Mouse (Mus musculus) midbrain, embryonic 13.5 days (tissue): ENCODE results near the gene Plscr3. TPM values are rescaled to one million over a fixed set of nuclear protein-coding genes. Genes with fewer than 3 reads are reported as not detected.
A peak's percentile ranks its signal among the peaks of the same experiment; 100 is the strongest.
"Not testable (repeated sequence)": the region's sequence is repeated elsewhere in the genome, so short reads cannot be mapped to it uniquely, and the experiment has no call there.

Experiments used
- ATAC-seq: fragments of 200-750 bp; cut with Nextera tagmentation; 2 replicates; pipeline ENCODE4 v1.8.0; 2017; ENCODE audit warnings: mild to moderate bottlenecking, moderate TSS enrichment, moderate library complexity
- H3K27ac ChIP-seq: fragments of 300-500 bp; sonication (generic); 2 replicates; pipeline ENCODE4 v1.5.1; 2015; ENCODE audit warnings: inconsistent platforms, mild to moderate bottlenecking, moderate library complexity
- H3K27me3 ChIP-seq: fragments of 300-500 bp; sonication (generic); 2 replicates; pipeline ENCODE4 v1.6.1; 2015; ENCODE audit warnings: mild to moderate bottlenecking, inconsistent platforms
- H3K36me3 ChIP-seq: fragments of 300-500 bp; sonication (generic); 2 replicates; pipeline ENCODE4 v1.6.1; 2015; ENCODE audit warnings: mild to moderate bottlenecking, inconsistent platforms
- H3K4me1 ChIP-seq: fragments of 300-500 bp; sonication (generic); replicated peaks from 2 replicates; pipeline ENCODE4 v1.6.1; 2015; ENCODE audit warnings: inconsistent platforms
- H3K4me2 ChIP-seq: fragments of 300-500 bp; sonication (generic); replicated peaks from 2 replicates; pipeline ENCODE4 v1.6.1; 2015; ENCODE audit warnings: moderate library complexity, mild to moderate bottlenecking, inconsistent platforms
- H3K4me3 ChIP-seq: fragments of 300-500 bp; sonication (generic); replicated peaks from 2 replicates; pipeline ENCODE4 v1.5.1; 2015; ENCODE audit warnings: mild to moderate bottlenecking, inconsistent platforms
- H3K9ac ChIP-seq: fragments of 300-500 bp; sonication (generic); replicated peaks from 2 replicates; pipeline ENCODE4 v1.6.1; 2015; ENCODE audit warnings: mild to moderate bottlenecking, inconsistent platforms
- H3K9me3 ChIP-seq: fragments of 300-500 bp; sonication (generic); 2 replicates; pipeline ENCODE4 v1.6.1; 2016; ENCODE audit warnings: mild to moderate bottlenecking, inconsistent platforms
- WGBS: fragments of 180-500 bp; shearing (Covaris S2); methylation state at CpG from one replicate; pipeline ENCODE4 v1.1.7; 2015; 5-methylcytosine and 5-hydroxymethylcytosine counted together
- polyA plus RNA-seq: library from polyadenylated mRNA; unstranded; fragments of >200 nt; fragmentation: Nextera tagmentation; extraction: Ambion mirVana; gene quantifications from 2 replicates; pipeline ENCODE4 v1.2.1, GENCODE M21; 2015

The Plscr3 gene
- polyA plus RNA-seq, 1 experiment from 2014 or later, result 55.0 TPM

GRCm38 (mm10) chr11:69850754-69851153, 4.6 kb downstream of the Plscr3 start:
- peaks cover 43% of the 10 kb centered on the region for H3K36me3 ChIP-seq
- H3K4me3 ChIP-seq, result no peak overlapping the region
- no peaks in the 10 kb centered on the region for H3K27me3 ChIP-seq
- H3K4me2 ChIP-seq, result no peak overlapping the region
- WGBS, result 81% methylated on average over 8 of the region's 8 CpGs
- no peaks in the 10 kb centered on the region for H3K9me3 ChIP-seq
- ATAC-seq, result no peak
- H3K9ac ChIP-seq, result no peak overlapping the region
- peaks cover 38% of the 10 kb centered on the region for H3K4me1 ChIP-seq
- no peak overlapping the region for H3K27ac ChIP-seq

- Histone ChIP-seq H3K4me3 (no peak overlapping the region), H3K9me3 (no peaks in the 10 kb centered on the region), H3K4me2 (no peak overlapping the region), H3K9ac (no peak overlapping the region), H3K27ac (peak overlapping the region; percentile 30; the same call in 1 of the 2 replicates), H3K27me3 (peaks cover 17% of the 10 kb centered on the region), H3K4me1 (peaks cover 17% of the 10 kb centered on the region), H3K36me3 (peaks cover 30% of the 10 kb centered on the region)
- no peak for ATAC-seq
- 70% methylated on average over 7 of the region's 7 CpGs for WGBS
Observed at GRCm38 (mm10) chr11:69853994-69854393, 7.8 kb downstream of the Plscr3 start.

- ATAC-seq, result no peak
Observed at GRCm38 (mm10) chr11:69854680-69855079, 8.5 kb downstream of the Plscr3 start.

GRCm38 (mm10) chr11:69855347-69855746, 9.2 kb downstream of the Plscr3 start:
- Histone ChIP-seq H3K4me3 (no peak overlapping the region), H3K36me3 (peaks cover 16% of the 10 kb centered on the region), H3K9me3 (no peaks in the 10 kb centered on the region), H3K27ac (no peak overlapping the region), H3K9ac (no peak overlapping the region), H3K4me1 (peaks cover 9% of the 10 kb centered on the region; the same call in 1 of the 2 replicates), H3K4me2 (peak overlapping the region; percentile 1; the same call in 1 of the 2 replicates), H3K27me3 (peaks cover 24% of the 10 kb centered on the region)
- WGBS, result 15% methylated on average over 16 of the region's 16 CpGs
- peak; percentile 70 for ATAC-seq

More at GRCm38 (mm10) chr11:69854680-69855079, 8.5 kb downstream of the Plscr3 start:
- H3K4me3 ChIP-seq, result no peak overlapping the region
- peaks cover 23% of the 10 kb centered on the region for H3K36me3 ChIP-seq
- H3K9ac ChIP-seq, result no peak overlapping the region
- H3K4me2 ChIP-seq, result no peak overlapping the region
- no peak overlapping the region for H3K27ac ChIP-seq
- peaks cover 21% of the 10 kb centered on the region for H3K27me3 ChIP-seq
- WGBS, result 88% methylated on average over 10 of the region's 10 CpGs
- H3K4me1 ChIP-seq, result peaks cover 15% of the 10 kb centered on the region; the same call in 1 of the 2 replicates
- no peaks in the 10 kb centered on the region for H3K9me3 ChIP-seq

- no peak within 1 kb of the TSS for H3K27ac ChIP-seq
- H3K4me2 ChIP-seq, result no peak within 1 kb of the TSS
- no peaks in the 10 kb centered on the region for H3K9me3 ChIP-seq
- WGBS, result 21% methylated on average over 30 of the region's 30 CpGs
- H3K36me3 ChIP-seq, result no peaks in the 10 kb centered on the region
- H3K27me3 ChIP-seq, result peaks cover 24% of the 10 kb centered on the region
- ATAC-seq, result no peak
- no peak within 1 kb of the TSS for H3K9ac ChIP-seq
- no peak within 1 kb of the TSS for H3K4me3 ChIP-seq
- 0 out of 2 replicates have a peak, but pooled peaks cover 5% of the 10 kb centered on the region for H3K4me1 ChIP-seq
Observed at GRCm38 (mm10) chr11:69858113-69858998, 12.2 kb downstream of the Plscr3 start, which contains the start of gene Tnk1. TSS of gene Tnk1 (minus strand) at chr11:69858730.

- not testable (repeated sequence) for H3K9me3 ChIP-seq, H3K27ac ChIP-seq, H3K9ac ChIP-seq, H3K4me1 ChIP-seq, H3K36me3 ChIP-seq, H3K4me3 ChIP-seq, H3K27me3 ChIP-seq, H3K4me2 ChIP-seq, ATAC-seq
- WGBS, result 87% methylated on average over 3 of the region's 3 CpGs
Observed at GRCm38 (mm10) chr11:69863729-69864128, 17.6 kb downstream of the Plscr3 start.

- no peak for ATAC-seq
- no peaks in the 10 kb centered on the region for H3K36me3 ChIP-seq
- no peak overlapping the region for H3K9ac ChIP-seq
- H3K4me1 ChIP-seq, result no peaks in the 10 kb centered on the region
- peaks cover 4% of the 10 kb centered on the region for H3K27me3 ChIP-seq
- H3K27ac ChIP-seq, result no peak overlapping the region
- no peak overlapping the region for H3K4me2 ChIP-seq
- no peak overlapping the region for H3K4me3 ChIP-seq
- 68% methylated on average over 8 of the region's 8 CpGs for WGBS
- H3K9me3 ChIP-seq, result no peaks in the 10 kb centered on the region
Observed at GRCm38 (mm10) chr11:69864138-69864860, 18.1 kb downstream of the Plscr3 start.

GRCm38 (mm10) chr11:69865561-69865960, 19.4 kb downstream of the Plscr3 start:
- no peak overlapping the region for H3K27ac ChIP-seq
- H3K27me3 ChIP-seq, result no peaks in the 10 kb centered on the region
- no peaks in the 10 kb centered on the region for H3K36me3 ChIP-seq
- no peaks in the 10 kb centered on the region for H3K9me3 ChIP-seq
- 86% methylated on average over 9 of the region's 9 CpGs for WGBS
- H3K4me3 ChIP-seq, result no peak overlapping the region
- ATAC-seq, result no peak
- no peaks in the 10 kb centered on the region for H3K4me1 ChIP-seq
- H3K4me2 ChIP-seq, result no peak overlapping the region
- no peak overlapping the region for H3K9ac ChIP-seq

GRCm38 (mm10) chr11:69867335-69867734, 21.2 kb downstream of the Plscr3 start:
- H3K36me3 ChIP-seq, result no peaks in the 10 kb centered on the region
- 68% methylated on average over 9 of the region's 9 CpGs for WGBS
- H3K9ac ChIP-seq, result no peak overlapping the region
- H3K4me2 ChIP-seq, result no peak overlapping the region
- no peaks in the 10 kb centered on the region for H3K27me3 ChIP-seq
- ATAC-seq, result no peak
- H3K4me1 ChIP-seq, result no peaks in the 10 kb centered on the region
- no peaks in the 10 kb centered on the region for H3K9me3 ChIP-seq
- H3K4me3 ChIP-seq, result no peak overlapping the region
- no peak overlapping the region for H3K27ac ChIP-seq

- ATAC-seq, result no peak
- WGBS, result 93% methylated on average over 2 of the region's 2 CpGs
Observed at GRCm38 (mm10) chr11:69870289-69871069, 24.3 kb downstream of the Plscr3 start.

GRCm38 (mm10) chr11:69871822-69872221, 25.6 kb downstream of the Plscr3 start:
- Histone ChIP-seq H3K4me2 (no peak overlapping the region), H3K36me3 (no peaks in the 10 kb centered on the region), H3K27ac (no peak overlapping the region), H3K27me3 (no peaks in the 10 kb centered on the region), H3K9ac (no peak overlapping the region), H3K4me1 (no peaks in the 10 kb centered on the region; the same call in 1 of the 2 replicates), H3K4me3 (no peak overlapping the region), H3K9me3 (no peaks in the 10 kb centered on the region)
- ATAC-seq, result no peak
- WGBS, result 88% methylated on average over 7 of the region's 7 CpGs

More at GRCm38 (mm10) chr11:69870289-69871069, 24.3 kb downstream of the Plscr3 start:
- Histone ChIP-seq H3K36me3 (no peaks in the 10 kb centered on the region), H3K4me3 (no peak overlapping the region), H3K27me3 (no peaks in the 10 kb centered on the region), H3K4me2 (no peak overlapping the region), H3K4me1 (no peaks in the 10 kb centered on the region), H3K9ac (no peak overlapping the region), H3K27ac (no peak overlapping the region), H3K9me3 (no peaks in the 10 kb centered on the region)
